Mouse (Mus musculus): ENCODE results near the gene Cxcl15.

The Cxcl15 gene

GRCm38 (mm10) chr5:90794195-90794625 lies at the start of gene Cxcl15:
Gene Cxcl15 (plus strand): TSS chr5:90794534.
- DNase-seq (ENCODE audit: low spot score in 2 of 2) = no peak

- DNase-seq (ENCODE audit: low spot score in 2 of 2) = no peak
These were observed 40.4 kb upstream of the Cxcl15 start for GRCm38 (mm10) chr5:90753934-90754333.

GRCm38 (mm10) chr5:90758020-90758605 lies 36.2 kb upstream of the Cxcl15 start:
- DNase-seq (ENCODE audit: low spot score in 2 of 2) = no peak

GRCm38 (mm10) chr5:90759077-90760065 lies 35.0 kb upstream of the Cxcl15 start, which contains the start of gene Cxcl5:
Gene Cxcl5 (plus strand): TSS chr5:90759360.
- no peak for DNase-seq (ENCODE audit: low spot score in 2 of 2)

DNA sequence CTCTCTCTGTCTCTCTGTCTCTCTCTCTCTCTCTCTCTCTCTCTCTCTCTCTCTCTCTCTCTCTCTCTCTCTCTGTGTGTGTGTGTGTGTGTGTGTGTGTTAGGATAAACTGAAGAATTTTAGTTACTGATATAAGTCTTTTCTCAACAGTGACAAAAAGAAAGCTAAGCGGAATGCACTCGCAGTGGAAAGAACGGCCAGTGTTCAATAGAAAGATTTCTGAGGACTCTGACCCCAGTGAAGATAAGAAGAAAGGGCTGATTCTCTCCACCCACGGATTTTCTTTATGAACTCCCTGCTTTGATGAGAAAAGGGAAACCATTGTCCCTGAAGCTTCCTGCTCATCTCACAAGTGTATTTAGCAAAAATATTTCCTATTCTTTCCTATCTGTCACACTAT lies 34.0 kb upstream of the Cxcl15 start:
- DNase-seq (ENCODE audit: low spot score in 2 of 2) = no peak

GRCm38 (mm10) chr5:90760844-90761243 lies 33.5 kb upstream of the Cxcl15 start:
- DNase-seq (ENCODE audit: low spot score in 2 of 2) = no peak

DNA sequence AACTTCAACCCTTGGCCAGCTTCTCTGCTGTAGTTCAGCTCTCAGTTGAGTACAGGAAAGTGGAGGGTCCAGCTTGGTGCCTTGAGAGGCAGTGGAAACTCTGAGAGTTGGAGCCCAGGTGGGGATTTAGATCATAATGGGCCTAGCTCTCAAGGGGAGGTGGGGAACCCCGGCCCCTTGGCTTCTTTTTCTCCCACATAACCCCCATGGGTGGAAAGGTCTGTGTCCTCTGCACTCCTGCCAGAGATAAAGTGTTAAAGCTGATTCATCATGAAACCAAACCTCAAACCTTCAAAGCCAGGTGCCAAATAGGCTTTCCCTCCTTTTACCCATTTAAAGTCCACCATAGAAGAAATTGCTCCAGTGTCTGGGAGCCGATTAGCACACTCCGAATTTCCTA lies 32.5 kb upstream of the Cxcl15 start:
- DNase-seq (ENCODE audit: low spot score in 2 of 2) = no peak

- no peak for DNase-seq (ENCODE audit: low spot score in 2 of 2)
These were observed 30.2 kb upstream of the Cxcl15 start for GRCm38 (mm10) chr5:90763912-90764665.

DNA sequence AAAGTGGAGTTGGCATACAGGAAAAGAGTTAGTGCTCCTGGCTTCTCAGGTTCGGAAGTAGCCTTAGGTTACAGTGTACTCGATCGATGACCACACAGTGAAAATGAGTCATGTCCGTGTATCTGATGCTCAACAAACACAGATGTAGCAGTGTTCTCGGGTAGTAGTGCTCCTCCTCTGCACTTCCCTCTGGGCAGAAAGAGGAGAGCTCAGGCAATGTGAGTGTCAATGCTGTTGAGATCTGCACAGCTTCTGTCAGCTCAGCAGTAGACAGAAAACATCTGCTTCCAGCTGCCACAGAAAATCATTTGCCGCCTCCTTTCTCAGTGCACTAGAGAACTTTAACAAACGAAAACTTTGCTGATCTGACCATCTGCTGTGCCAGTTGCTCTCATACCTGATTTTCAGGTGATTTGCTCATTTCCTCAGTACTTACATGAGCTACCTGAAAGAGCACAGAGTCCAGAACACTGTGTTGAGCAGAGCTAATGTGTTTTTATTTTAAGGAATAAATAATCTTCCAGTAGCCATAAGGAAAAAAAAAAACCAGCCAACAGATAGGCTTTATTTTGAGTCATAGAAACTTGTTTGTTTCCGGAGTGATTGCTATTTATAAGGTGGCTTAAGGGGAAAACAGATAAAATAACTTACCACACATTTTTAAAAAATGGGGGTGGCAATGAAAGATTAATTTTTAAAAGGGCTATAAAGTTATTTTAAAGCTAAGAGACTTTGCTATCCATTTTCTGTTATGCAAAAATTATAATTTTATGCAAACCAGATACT lies 28.3 kb upstream of the Cxcl15 start:
- no peak for DNase-seq (ENCODE audit: low spot score in 2 of 2)

- no peak for DNase-seq (ENCODE audit: low spot score in 2 of 2)
These were observed 26.1 kb upstream of the Cxcl15 start, which contains the start of gene Ppbp for GRCm38 (mm10) chr5:90768218-90768617. Gene Ppbp (plus strand): TSS chr5:90768518.

DNA sequence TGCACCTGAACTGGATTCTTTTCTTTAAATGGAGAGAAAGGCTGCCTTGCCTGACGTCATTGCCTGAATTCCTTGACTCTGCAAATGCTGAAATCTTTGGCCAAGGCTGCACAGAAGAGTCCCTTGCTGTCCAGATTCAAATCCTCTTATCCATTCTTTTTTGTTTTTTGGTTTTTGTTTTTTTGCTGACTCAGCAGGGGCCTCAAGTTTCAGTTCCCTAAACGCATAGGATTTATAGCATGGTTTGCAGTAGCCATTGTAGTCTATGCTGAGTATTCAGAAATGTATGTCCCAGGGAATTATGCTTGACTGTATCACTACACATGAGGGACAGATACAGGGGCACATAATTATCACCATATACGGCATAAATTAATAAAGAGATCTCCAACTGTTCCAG lies 23.0 kb upstream of the Cxcl15 start:
- DNase-seq (ENCODE audit: low spot score in 2 of 2) = no peak

- DNase-seq (ENCODE audit: low spot score in 2 of 2) = no peak
These were observed 22.3 kb upstream of the Cxcl15 start, which contains the start of gene Pf4 for GRCm38 (mm10) chr5:90771880-90772653. Gene Pf4 (plus strand): TSS chr5:90772435.

DNA sequence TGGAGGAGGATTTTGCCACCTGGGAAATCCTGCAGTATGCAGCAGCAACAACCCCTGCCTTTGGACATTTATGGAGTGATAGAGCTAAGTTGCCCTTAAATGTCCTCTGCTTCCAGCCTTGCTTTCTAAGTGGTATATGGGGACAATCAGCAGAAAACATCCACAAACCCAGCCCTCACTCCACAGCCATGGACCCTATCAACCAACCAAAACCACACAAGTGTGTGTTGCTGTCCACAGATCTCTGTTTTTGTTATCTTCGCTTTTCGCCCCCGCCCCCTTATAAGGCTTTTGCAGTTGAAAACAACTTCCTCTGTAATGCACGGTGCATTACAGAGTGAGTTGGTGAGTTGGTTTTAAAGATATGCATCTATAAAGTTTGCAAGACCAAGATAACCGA lies 18.8 kb upstream of the Cxcl15 start:
- no peak for DNase-seq (ENCODE audit: low spot score in 2 of 2)

DNA sequence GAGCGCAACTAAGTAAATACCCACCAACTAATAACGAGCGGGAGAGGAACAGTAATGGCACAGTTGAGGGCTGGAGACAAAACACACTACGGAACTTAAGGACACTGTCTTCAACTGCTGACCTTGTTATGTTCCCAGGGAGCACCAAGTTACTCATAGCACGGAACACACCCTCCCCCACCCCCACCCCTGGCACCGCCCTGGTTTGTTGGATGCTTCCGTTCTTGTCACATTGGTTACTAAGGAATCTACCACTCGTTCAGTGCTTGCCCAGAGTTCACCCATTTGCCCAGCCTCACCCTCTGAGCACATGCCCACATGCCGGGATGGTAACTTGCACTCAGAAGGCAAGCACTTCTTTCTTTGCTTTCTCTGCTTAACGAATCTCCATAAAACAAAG lies 16.7 kb upstream of the Cxcl15 start:
- no peak for DNase-seq (ENCODE audit: low spot score in 2 of 2)

DNA sequence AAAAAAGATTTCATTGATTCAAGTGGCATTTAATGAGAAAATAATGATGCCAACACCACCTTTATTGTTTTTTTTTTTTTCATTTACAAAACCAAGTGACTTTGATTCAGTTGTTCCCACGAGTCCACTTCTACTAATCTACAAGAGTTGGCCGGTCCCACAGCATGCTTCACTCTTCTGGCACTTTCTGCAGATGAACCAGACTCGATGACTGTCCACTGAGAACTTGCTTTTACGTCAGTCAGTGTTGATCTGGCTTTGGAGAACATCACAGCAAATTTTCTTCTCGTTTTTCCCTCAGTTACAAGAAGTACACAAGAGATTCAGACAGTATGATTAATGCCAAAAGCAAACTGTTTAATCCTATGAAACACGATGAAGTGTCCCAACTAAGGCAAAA lies 15.5 kb upstream of the Cxcl15 start:
- no peak for DNase-seq (ENCODE audit: low spot score in 2 of 2)

GRCm38 (mm10) chr5:90783697-90784096 lies 10.6 kb upstream of the Cxcl15 start:
- no peak for DNase-seq (ENCODE audit: low spot score in 2 of 2)

GRCm38 (mm10) chr5:90785659-90786588 lies 8.4 kb upstream of the Cxcl15 start, which contains the start of gene Cxcl3:
Gene Cxcl3 (plus strand): TSS chr5:90786103.
- no peak for DNase-seq (ENCODE audit: low spot score in 2 of 2)

GRCm38 (mm10) chr5:90788114-90788513 lies 6.2 kb upstream of the Cxcl15 start:
- DNase-seq (ENCODE audit: low spot score in 2 of 2) = no peak
